Mouse (Mus musculus) midbrain, embryonic 16.5 days (tissue): ENCODE results near the gene Gad1. TPM values are rescaled to one million over a fixed set of nuclear protein-coding genes. Genes with fewer than 3 reads are reported as not detected.

Source experiments
- ATAC-seq: fragments of 200-750 bp; cut with Nextera tagmentation; 2 replicates; pipeline ENCODE4 v1.8.0; 2017; ENCODE audit warnings: moderate TSS enrichment
- H3K27ac ChIP-seq: fragments of 300-500 bp; sonication (generic); 2 replicates; pipeline ENCODE4 v1.5.1; 2014; ENCODE audit warnings: mild to moderate bottlenecking, low read length, mixed read lengths
- H3K27me3 ChIP-seq: fragments of 300-500 bp; sonication (generic); 2 replicates; pipeline ENCODE4 v1.6.1; 2014; ENCODE audit warnings: low read depth, low read length, mixed read lengths; ENCODE audit not compliant: control insufficient read depth, insufficient read depth
- H3K36me3 ChIP-seq: fragments of 300-500 bp; sonication (generic); 2 replicates; pipeline ENCODE4 v1.6.1; 2014; ENCODE audit warnings: mild to moderate bottlenecking, low read length, moderate library complexity, mixed read lengths; ENCODE audit not compliant: control insufficient read depth, insufficient read depth
- H3K4me1 ChIP-seq: fragments of 300-500 bp; sonication (generic); 2 replicates; pipeline ENCODE4 v1.6.1; 2014; ENCODE audit warnings: mild to moderate bottlenecking, low read length, mixed read lengths; ENCODE audit not compliant: control insufficient read depth, insufficient read depth
- H3K4me2 ChIP-seq: fragments of 300-500 bp; sonication (generic); 2 replicates; pipeline ENCODE4 v1.6.1; 2014; ENCODE audit warnings: mild to moderate bottlenecking, low read length, mixed read lengths
- H3K4me3 ChIP-seq: fragments of 300-500 bp; sonication (generic); 2 replicates; pipeline ENCODE4 v1.5.1; 2014; ENCODE audit warnings: low read depth, mild to moderate bottlenecking, low read length, moderate library complexity, mixed read lengths
- H3K9ac ChIP-seq: fragments of 300-500 bp; sonication (generic); 2 replicates; pipeline ENCODE4 v1.6.1; 2014; ENCODE audit warnings: low read depth, low read length, mixed read lengths
- H3K9me3 ChIP-seq: fragments of 300-500 bp; sonication (generic); replicated peaks from 2 replicates; pipeline ENCODE4 v1.6.1; 2014; ENCODE audit warnings: mild to moderate bottlenecking, low read length, mixed read lengths; ENCODE audit not compliant: control insufficient read depth, poor library complexity, severe bottlenecking
- WGBS: fragments of 180-500 bp; shearing (Covaris S2); extraction: QIAGEN DNeasy Blood & Tissue Kit; methylation state at CpG from one replicate; pipeline ENCODE4 v1.1.7; 2014; 5-methylcytosine and 5-hydroxymethylcytosine counted together
- polyA plus RNA-seq: library from polyadenylated mRNA; unstranded; fragments of >200 nt; fragmentation: Nextera tagmentation; extraction: Ambion mirVana; gene quantifications from 2 replicates; pipeline ENCODE4 v1.2.1, GENCODE M21; 2015

Gad1 gene
- polyA plus RNA-seq, 1 experiment from 2014 or later = 149 TPM

DNA sequence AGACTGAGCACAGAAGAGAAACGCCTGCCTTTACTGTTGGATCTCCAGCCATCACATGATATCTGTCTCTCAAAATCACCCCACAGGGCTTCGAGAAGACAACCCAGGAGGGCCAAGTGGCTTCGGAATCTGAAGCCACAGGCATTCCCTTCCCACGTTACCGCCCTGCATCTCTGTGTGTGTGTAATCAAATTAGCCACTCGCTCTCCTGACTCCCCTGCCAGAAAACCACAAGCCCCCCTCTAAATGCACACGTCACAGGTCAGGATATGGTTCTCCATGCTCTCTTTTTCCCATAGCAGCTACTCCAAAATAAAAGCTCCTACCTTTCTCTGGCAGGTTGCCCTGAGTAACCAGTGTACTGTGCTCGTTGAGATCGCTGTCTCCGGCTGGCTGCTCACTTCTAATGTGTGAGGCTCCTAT, 76.5 kb downstream of the Gad1 start:
- Histone ChIP-seq H3K4me3 (peak overlapping the region; percentile 31), H3K4me2 (peak overlapping the region; percentile 51), H3K27ac (peak overlapping the region; percentile 68), H3K9me3 (no peaks in the 10 kb centered on the region), H3K9ac (peak overlapping the region; percentile 50), H3K4me1 (peaks cover 10% of the 10 kb centered on the region), H3K27me3 (no peaks in the 10 kb centered on the region), H3K36me3 (no peaks in the 10 kb centered on the region)
- 14% methylated on average over 10 of the region's 10 CpGs for WGBS
- ATAC-seq = peak; percentile 95

DNA sequence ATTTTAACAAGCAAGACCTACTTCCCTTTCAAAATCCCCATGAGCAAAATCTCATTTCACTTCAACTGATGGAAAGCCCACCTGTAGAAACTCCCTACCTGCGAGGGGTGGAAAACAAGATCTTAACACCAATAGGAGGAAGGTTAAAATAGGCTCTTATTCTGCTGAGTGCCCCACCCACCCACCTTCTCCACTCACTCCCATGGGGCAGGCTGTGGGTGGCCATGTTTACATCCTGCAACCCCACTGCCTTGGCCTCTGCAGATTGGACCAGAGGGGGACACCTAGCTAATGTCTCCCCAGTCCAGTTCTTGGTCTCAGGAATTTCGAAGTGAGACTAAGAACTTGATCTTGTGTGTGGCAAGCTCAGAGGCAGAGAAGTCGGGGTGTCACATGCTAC, 77.0 kb downstream of the Gad1 start:
- peak overlapping the region; percentile 31 for H3K4me3 ChIP-seq
- peaks cover 10% of the 10 kb centered on the region for H3K4me1 ChIP-seq
- H3K36me3 ChIP-seq = no peaks in the 10 kb centered on the region
- 72% methylated on average over 3 of the region's 3 CpGs for WGBS
- no peaks in the 10 kb centered on the region for H3K27me3 ChIP-seq
- peak; percentile 40; the same call in 1 of the 2 replicates for ATAC-seq
- H3K27ac ChIP-seq = peak overlapping the region; percentile 68; the same call in 1 of the 2 replicates
- H3K9me3 ChIP-seq = no peaks in the 10 kb centered on the region
- peak overlapping the region; percentile 51 for H3K4me2 ChIP-seq
- no peak overlapping the region for H3K9ac ChIP-seq

DNA sequence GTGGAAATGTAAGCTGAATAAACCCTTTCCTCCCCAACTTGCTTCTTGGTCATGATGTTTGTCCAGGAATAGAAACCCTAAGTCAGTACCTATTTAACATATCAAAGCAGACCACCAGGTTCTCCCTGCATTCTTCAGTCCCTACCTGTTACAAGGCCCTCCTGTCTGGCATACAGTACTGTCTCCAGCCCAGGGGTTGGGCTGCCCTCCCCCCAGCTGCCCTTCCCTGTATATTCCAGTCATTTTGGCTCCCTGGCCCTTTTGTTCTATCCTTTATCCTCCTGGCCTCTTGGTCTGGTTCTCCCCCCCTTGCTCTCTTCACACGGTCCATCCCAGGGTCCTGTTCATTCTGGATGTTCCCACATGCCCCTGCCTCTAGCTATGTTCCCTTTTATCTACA, 78.4 kb downstream of the Gad1 start:
- WGBS = 84% methylated on average over 1 of the region's 1 CpGs
- no peaks in the 10 kb centered on the region for H3K27me3 ChIP-seq
- peaks cover 10% of the 10 kb centered on the region for H3K4me1 ChIP-seq
- no peaks in the 10 kb centered on the region for H3K36me3 ChIP-seq
- H3K9ac ChIP-seq = no peak overlapping the region
- H3K9me3 ChIP-seq = no peaks in the 10 kb centered on the region
- no peak overlapping the region for H3K27ac ChIP-seq
- no peak overlapping the region for H3K4me3 ChIP-seq
- ATAC-seq = no peak
- no peak overlapping the region for H3K4me2 ChIP-seq

DNA sequence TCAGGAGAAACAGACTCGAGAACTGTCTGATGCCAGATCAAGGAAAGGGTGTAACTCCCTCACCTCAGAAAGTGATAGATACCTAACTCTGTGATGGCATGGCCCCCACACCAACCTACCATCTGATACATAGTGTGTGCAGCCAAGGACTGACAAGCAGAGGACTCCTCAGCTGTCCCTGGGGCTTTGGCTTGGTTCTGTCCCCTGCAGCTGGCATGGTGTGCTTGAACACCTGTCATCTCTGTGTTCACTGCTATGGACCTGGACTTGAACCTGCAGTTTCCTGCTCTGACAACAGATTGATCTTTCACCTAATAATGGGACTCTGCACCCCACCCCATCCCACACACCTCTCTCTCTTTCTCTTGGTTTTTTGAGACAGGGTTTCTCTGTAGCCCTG, 79.5 kb downstream of the Gad1 start:
- no peak overlapping the region for H3K27ac ChIP-seq
- WGBS = 96% methylated on average over 1 of the region's 1 CpGs
- no peak overlapping the region for H3K9ac ChIP-seq
- H3K36me3 ChIP-seq = no peaks in the 10 kb centered on the region
- ATAC-seq = no peak
- H3K4me3 ChIP-seq = no peak overlapping the region
- no peak overlapping the region for H3K4me2 ChIP-seq
- H3K27me3 ChIP-seq = no peaks in the 10 kb centered on the region
- H3K9me3 ChIP-seq = no peaks in the 10 kb centered on the region
- H3K4me1 ChIP-seq = peaks cover 10% of the 10 kb centered on the region

DNA sequence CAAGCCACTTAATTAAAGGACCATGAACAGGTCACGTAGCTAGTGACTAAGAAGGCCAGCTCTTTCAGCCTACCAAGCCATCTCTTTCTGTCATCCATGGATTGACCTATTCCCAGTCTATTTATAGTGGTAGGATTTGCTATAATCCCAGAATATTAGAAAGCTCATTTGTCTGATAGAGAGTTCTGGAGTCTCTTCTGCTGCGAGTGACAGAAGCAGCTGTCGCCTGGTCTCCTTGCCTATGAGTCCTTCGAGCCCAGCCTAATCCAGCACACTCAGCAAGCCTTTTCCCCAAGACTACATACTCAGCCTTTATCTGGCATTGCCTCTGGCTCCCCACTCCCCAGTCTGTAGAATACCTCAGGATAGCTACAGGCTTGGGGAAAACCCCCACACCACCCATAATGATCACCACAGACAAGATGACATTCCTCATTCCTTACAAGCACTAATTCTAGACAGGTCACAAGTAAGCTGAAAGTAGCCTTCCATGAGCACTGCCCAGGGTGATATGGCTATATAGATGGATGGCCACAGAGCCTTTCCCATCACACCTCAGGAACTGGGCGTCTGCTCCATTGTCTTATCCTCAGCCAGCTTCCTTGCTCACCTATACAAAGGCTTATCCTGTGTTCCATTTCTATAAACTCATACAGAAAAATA, 81.3 kb downstream of the Gad1 start:
- 87% methylated on average over 5 of the region's 5 CpGs for whole genome bisulfite sequencing
- Histone ChIP-seq H3K27ac (no peak overlapping the region), H3K27me3 (no peaks in the 10 kb centered on the region), H3K9me3 (no peaks in the 10 kb centered on the region), H3K36me3 (no peaks in the 10 kb centered on the region), H3K4me2 (no peak overlapping the region), H3K4me1 (peaks cover 8% of the 10 kb centered on the region), H3K4me3 (no peak overlapping the region), H3K9ac (no peak overlapping the region)
- ATAC-seq = no peak

DNA sequence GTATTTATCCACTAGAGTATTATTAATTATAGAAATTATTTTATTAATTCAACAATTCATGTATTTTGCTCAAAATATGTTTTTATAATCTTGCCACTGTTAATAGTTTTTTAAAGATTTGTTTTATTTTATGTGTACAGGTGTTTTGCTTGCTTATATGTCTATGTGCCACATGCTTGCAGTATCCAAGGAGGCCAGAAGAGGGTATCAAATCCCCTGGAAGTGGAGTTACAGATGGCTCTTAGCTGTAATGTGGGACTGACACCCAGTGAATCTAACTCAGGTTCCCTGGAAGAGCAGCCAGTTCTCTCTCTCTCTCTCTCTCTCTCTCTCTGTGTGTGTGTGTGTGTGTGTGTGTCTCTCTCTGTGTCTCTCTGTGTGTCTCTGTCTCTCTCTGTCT, 88.1 kb downstream of the Gad1 start:
- Histone ChIP-seq H3K9ac (no peak overlapping the region), H3K4me1 (0 out of 2 replicates have a peak, but pooled peaks cover 6% of the 10 kb centered on the region), H3K4me2 (no peak overlapping the region), H3K36me3 (no peaks in the 10 kb centered on the region), H3K9me3 (no peaks in the 10 kb centered on the region), H3K27me3 (no peaks in the 10 kb centered on the region), H3K27ac (no peak overlapping the region), H3K4me3 (no peak overlapping the region)
- no peak for ATAC-seq

DNA sequence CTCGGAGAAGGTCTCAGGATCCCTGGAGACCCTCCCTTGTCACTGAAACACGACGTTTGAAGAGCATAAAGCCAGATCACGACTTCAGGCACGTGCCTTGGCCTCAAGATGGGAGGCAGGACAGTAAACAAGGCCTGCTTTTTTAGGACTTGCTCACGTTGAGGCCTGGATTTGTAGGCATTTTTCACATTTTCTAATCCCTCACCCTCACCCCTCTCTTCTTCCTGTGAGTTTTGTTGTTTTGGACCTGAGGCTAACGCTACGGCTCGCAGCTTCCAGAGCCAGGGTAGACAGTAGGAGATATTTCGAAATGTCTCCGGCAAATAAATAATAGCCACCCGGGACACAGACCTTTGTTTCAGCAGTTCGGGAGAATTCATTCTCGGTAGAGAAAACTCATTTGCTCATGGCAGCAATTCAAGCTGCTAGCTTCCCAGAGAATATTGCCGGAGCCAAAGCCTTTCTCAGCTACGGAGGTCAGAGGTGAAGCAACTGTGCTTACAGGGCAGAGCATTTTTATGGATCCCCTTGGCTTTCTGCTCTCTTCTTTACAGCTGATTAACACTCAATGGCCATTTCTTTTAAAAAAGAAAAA, 90.2 kb downstream of the Gad1 start:
- Histone ChIP-seq H3K4me1 (0 out of 2 replicates have a peak, but pooled peaks cover 6% of the 10 kb centered on the region), H3K4me3 (no peak overlapping the region), H3K27me3 (no peaks in the 10 kb centered on the region), H3K27ac (peak overlapping the region; percentile 53), H3K9me3 (no peaks in the 10 kb centered on the region), H3K4me2 (no peak overlapping the region), H3K36me3 (no peaks in the 10 kb centered on the region), H3K9ac (no peak overlapping the region)
- 41% methylated on average over 16 of the region's 16 CpGs for WGBS
- no peak for ATAC-seq

DNA sequence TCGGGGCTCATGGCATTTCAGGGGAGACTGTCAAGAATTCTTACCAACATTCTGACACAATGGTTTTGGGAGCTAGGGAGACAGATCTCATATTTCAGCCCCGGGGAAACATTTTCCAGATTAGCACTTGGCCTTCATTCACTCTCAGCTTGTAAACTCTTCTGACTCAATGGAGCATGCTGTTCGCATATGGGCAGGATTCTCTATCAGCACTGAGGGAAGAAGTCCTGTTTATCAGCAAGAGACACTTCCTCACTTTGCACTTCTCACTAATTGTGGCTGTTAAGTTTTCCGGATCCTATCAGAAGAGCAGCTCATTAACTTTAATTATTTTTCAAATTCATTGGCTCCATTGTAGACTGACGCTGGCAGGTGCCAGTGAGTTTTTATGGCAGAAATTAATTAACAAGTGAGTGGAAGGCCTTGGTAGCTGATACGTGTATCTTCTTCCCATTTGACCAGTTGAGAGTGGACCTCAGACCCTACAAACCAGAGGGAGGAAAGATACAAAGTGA, 92.5 kb downstream of the Gad1 start:
- Histone ChIP-seq H3K4me3 (no peak overlapping the region), H3K36me3 (no peaks in the 10 kb centered on the region), H3K4me2 (no peak overlapping the region), H3K4me1 (0 out of 2 replicates have a peak, but pooled peaks cover 6% of the 10 kb centered on the region), H3K27me3 (no peaks in the 10 kb centered on the region), H3K9me3 (no peaks in the 10 kb centered on the region), H3K9ac (no peak overlapping the region), H3K27ac (no peak overlapping the region)
- no peak for ATAC-seq
- WGBS = 83% methylated on average over 6 of the region's 6 CpGs

DNA sequence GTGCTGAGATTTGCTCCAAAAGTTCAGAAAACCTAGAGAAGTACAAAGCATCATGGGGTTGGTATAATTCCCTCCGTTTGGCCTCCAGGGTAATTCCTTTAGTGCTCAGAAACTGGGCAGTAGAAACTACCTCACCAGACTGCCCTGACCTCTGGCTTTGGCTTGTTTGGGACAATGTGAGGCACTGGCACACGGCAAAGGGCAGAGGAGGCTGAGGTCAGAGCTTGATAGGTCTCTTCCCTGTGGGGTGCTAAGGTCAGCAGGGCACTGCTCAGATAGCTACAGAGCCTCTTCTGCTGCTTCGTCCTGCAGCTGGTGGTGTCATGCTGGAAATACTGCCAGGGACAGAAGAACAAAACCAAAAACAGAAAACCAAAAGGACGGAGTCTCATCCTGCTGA, 94.8 kb downstream of the Gad1 start:
- no peak overlapping the region for H3K4me3 ChIP-seq
- WGBS = 51% methylated on average over 4 of the region's 4 CpGs
- no peak for ATAC-seq

More for the DNA sequence above, 94.8 kb downstream of the Gad1 start:
- Histone ChIP-seq H3K9ac (no peak overlapping the region), H3K4me1 (0 out of 2 replicates have a peak, but pooled peaks cover 6% of the 10 kb centered on the region), H3K27me3 (no peaks in the 10 kb centered on the region), H3K27ac (no peak overlapping the region), H3K36me3 (no peaks in the 10 kb centered on the region), H3K4me2 (no peak overlapping the region), H3K9me3 (no peaks in the 10 kb centered on the region)
